Mouse (Mus musculus) E14TG2a.4 (cell line): ENCODE measurements around the gene Zkscan17.

Experiments
- CTCF ChIP-seq: conservative IDR thresholded peaks from 2 replicates; pipeline ENCODE4 v1.5.1; 2014; ENCODE audit warnings: low read length
- NANOG ChIP-seq: IDR thresholded peaks from 2 replicates; pipeline ENCODE4 v1.6.1; 2014; ENCODE audit warnings: borderline replicate concordance, low read length, mixed read lengths

DNA sequence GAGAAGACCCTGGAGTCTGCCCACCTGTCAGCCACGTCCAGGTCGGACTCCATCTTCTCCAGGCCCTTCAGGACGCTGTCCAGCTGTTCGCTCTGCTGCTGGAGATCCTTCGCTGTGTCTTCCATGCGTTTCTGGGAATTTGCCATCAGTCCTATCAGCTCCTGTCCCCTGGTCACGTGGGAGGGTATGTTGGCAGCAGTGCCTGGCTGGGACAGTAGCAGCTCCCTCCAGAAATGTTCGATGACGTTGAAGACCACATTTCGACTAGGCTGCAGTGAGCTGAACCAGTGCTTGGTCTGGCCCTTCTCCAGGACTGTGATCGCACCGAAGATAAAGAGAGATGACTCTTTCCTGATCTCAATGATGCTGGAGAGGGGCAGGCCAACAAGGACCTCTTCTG lies 88.6 kb downstream of the Zkscan17 start:
- TF ChIP-seq CTCF = no peak
- no peak for TF ChIP-seq NANOG
